Mouse (Mus musculus) cerebellum, adult (tissue): ENCODE results near the gene Atp5mpl.
A peak's percentile ranks its signal among the peaks of the same experiment; 100 is the strongest.

Experiments
- ATAC-seq: cut with Nextera tagmentation; 2 replicates; pipeline ENCODE4 v1.9.2; 2017; ENCODE audit warnings: mild to moderate bottlenecking, moderate library complexity, mixed read lengths; ENCODE audit not compliant: insufficient number of reproducible peaks, low FRiP score, low TSS enrichment

The Atp5mpl gene

DNA sequence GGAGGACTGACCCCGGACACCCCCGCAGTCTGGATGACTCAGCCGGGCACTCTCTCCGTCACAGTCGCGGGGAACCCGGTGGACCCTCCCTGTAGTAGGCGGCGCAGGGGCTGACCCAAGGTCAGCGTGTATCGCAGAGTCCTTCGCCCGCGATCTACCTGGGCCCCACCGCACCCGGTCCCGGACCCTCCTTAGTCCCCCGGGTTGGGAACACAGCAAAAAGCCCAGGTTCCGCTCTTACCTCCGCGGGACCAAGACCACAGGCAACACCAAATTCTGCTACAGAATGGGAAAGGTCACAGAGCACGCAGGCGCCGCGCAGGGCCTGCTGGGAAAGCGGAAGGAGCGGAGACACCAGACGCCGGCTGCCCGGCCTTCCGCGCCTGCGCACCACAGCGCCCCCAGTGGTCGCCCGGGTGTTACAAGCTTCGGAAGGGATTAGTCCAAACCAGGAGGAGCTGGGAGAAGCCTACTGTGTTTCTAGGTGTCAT is at the start of gene Atp5mpl:
Atp5mpl (minus strand) TSS at position 295 of the 491 bp plus-strand sequence.
- peak; percentile 83 for ATAC-seq

GRCm38 (mm10) chr12:112016346-112016745 is 49.6 kb upstream of the Atp5mpl start:
- no peak for ATAC-seq

GRCm38 (mm10) chr12:112013271-112013801 is 46.6 kb upstream of the Atp5mpl start:
- ATAC-seq, result no peak

DNA sequence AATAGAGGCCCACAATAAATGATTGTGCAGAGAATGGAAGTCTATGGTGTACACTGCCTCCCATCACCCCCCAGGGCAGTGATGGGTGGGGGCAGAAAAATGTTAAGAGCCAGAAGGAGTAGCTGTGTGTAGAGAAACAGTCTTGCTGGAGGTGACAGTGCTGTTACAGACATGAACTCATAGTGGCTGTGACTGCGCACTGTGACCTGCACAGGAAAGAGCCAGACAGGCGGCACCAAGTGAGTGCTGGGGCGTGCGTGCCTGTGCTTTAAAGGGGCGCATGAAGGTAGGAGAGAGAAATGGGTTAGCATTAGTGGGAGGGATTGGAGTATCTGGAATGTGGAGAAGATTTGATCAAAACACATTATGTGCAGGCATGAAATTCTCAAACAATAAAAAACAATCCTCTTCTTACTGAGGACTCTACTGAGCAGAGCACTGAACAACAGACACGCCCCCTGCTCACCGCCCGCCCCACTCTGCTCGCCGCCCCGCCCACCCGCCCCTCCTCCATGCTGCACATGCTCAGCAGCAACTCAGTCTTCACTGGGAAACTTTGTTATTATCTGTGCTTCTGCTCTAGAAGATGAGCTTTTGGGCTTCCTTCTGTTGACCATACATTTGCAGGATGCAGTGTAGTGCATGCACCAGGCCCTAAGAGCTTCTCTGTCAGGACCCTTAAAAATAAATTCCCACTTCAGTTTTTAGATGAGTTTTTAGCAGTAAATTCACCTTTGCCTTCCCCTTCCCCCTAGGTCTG is 45.9 kb upstream of the Atp5mpl start:
- no peak for ATAC-seq

GRCm38 (mm10) chr12:112001223-112001622 is 34.4 kb upstream of the Atp5mpl start:
- ATAC-seq, result no peak

GRCm38 (mm10) chr12:111999735-112000134 is 33.0 kb upstream of the Atp5mpl start:
- ATAC-seq, result no peak

DNA sequence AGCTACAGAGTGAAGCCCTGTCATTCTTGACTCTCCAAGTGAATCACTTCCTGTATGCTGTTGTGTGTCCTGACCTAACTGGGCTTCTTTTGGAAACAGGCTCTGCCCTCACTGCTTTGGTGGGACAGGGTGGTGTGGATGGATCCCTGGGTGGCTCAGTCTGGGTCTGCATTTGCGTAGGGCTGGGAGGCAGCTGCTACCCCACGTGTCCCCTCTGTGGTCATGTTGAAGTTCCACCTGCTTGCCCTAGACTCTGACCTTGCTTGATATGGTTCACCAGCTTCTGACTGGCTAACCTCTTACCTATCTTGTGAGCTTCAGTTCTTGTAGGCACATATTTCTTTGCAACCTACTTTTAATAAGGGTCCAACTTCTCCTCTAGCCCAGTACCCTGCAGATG is 28.4 kb upstream of the Atp5mpl start:
- no peak for ATAC-seq

GRCm38 (mm10) chr12:111992626-111993025 is 25.8 kb upstream of the Atp5mpl start:
- ATAC-seq, result no peak

DNA sequence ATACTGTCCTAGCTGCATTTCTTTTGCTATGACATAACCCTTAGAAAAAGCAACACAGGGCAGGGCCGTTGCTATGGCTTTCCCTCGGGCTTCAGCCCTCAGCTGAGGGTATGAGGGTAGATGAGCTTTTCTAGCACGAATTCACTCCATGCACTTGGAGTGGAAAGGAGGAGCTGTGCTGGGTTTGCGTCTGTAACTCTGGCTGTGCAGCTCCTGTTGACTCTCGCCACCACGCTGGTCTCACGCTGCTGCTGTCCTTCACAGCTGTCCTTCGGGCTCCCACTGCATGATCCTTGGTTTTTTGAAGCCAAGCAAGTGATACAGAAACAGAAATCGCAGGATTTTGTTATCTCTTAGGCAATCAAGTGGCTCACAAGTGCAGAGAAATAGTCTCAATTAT is 20.0 kb upstream of the Atp5mpl start:
- ATAC-seq, result no peak

GRCm38 (mm10) chr12:111983165-111983564 is 16.4 kb upstream of the Atp5mpl start:
- no peak for ATAC-seq

DNA sequence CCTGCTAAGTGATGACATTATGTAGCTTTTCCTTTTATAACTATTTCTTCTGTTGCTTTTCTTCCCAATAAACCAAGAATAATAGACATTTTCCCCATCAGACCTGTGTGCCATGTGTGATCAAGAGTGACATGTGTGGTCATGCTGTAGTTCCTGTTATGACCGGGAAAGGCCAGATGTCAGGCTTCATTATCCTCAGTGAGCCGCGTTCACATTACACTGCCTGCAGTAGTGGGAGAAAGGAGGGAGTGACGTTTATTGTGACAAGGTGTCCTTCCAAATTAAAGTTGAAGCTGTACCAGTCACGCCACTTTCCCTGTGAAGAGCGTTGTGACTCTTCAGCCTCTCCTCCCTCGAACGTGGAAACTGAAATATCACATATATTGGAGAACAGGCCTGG is 15.1 kb upstream of the Atp5mpl start:
- ATAC-seq, result no peak

DNA sequence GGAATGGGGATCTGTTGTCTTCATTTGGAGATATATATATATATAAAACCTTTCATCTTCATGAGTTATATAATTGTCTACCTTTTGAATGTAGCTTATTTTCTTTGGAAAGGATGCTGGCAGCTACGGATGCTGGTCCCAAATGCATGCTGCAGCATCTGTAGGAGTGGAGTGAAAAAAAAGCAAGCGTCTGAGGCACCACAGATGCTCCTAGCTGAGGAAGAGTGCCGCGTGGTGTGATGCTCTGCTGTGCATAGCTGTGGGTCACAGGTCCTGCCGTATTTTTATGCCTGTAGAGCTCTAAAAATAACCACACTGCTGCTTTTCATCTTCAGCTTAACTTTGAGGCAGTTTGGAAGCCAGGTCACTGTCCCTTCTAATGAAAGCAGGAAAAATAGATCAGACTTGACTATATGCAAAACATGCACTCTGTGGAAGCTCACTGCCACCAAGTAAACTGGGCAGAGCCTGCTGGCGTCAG is 14.2 kb upstream of the Atp5mpl start, which contains the start of gene Rd3l:
Rd3l (minus strand) TSS at position 431 of the 481 bp plus-strand sequence.
- ATAC-seq, result no peak

DNA sequence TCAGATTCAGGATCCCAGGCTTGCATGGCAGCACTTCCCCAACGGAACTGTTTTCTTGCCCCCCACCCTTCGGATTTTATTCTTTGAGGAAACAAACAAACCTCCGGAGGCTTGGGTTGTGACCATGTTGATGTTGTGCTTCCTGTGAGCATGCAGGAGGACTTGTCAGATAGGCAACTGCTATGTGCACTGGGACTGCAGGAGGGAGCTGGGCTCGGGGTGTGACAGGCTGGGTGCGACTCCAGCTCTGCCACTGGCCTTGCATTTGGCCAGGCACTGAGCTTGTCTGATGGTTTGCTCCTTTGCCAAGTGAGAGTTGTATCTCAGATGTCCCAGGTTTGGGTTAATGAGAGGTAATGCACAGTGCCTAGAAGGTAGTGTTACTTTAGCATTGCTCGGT is 11.5 kb upstream of the Atp5mpl start:
- ATAC-seq, result no peak

DNA sequence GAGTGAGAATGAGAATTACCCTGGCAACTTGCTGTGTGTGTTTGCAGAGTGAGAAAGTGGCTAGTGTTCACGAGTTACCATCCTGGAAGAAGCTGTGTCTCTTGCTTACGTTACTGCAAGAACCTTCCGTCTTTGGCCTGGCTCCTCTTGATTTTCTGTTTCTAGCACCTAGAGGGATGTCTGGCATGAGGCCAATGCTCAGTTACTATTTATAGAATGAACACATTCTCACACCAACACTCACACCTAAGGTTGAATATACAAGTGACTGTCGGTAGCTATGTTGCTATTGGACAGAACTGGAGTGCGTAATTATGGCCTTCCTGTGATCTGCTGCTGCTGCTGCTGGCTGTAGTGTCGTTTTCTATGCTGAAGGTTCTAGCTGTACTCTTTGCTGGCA is 10.4 kb upstream of the Atp5mpl start:
- ATAC-seq, result no peak

DNA sequence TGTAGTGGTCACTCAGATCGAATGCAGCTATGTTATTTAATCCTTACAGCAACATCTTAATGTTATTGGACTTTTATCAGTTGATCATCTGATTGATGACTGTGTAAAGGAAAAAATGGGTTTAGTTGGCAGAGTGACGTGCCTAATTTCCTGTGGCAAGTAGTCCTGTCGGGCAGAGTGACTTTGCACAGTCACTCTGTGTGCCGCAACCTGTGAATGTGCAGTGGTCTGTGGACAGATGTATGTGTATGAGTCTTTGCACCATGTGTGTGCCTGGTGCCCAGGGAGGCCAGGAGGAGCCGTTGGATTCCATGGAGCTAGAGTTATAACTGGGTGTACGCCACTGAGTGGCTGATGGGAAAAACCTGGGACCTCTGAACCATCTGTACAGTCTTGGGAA is 7.8 kb upstream of the Atp5mpl start:
- ATAC-seq, result no peak

GRCm38 (mm10) chr12:111972504-111972903 is 5.7 kb upstream of the Atp5mpl start:
- ATAC-seq, result no peak

DNA sequence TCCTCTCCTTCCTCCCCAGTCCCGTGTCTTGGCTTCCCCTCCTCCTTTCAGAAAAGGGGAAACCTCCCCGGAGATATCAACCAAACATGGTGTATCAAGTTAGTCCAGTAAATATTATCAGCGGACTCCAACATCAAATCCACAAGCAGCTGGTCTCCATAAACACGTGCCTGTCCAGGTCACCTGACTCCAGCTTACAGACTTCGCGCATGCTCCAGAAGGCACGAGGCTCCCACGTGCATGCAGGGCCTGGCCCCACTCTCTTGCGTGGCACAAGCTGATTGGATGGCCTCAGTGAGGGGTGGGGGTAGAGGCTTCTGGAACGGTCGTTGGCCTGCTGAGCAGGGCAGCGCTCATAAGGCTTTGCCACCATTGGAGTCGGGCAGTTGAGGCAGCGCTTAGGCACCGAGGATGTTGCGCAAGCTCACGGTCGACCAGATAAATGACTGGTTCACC is 4.5 kb upstream of the Atp5mpl start, which contains the start of gene Tdrd9:
Tdrd9 (plus strand) TSS at position 329 of the 456 bp plus-strand sequence.
- ATAC-seq, result no peak

GRCm38 (mm10) chr12:111970085-111970484 is 3.3 kb upstream of the Atp5mpl start:
- ATAC-seq, result no peak

GRCm38 (mm10) chr12:111963339-111963738 is 3.4 kb downstream of the Atp5mpl start:
- ATAC-seq, result no peak

GRCm38 (mm10) chr12:111958101-111958865 is 8.5 kb downstream of the Atp5mpl start:
- ATAC-seq, result peak; percentile 66

DNA sequence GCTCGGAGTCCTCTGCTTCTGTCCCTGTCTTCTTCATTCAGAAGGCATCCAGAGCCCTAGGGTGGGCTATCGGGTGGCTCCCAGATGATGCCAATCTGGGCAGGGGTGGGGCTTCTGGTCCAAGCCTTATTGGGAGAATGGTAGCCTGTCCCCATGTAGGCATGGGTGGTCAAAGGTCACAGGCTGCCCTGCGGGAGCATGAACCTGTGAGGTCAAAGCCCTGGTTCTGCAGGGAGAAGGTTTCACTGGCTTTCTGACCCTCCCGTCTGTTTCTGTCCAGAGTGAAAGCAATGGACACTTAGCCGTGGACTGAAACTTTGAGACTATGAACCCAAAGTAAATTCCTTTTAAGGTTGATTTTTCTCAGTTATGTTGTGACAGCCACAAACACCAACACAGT is 10.6 kb downstream of the Atp5mpl start:
- no peak for ATAC-seq
